Mouse (Mus musculus) forebrain, embryonic 11.5 days (tissue): ENCODE measurements around the gene Chit1. TPM values are rescaled to one million over a fixed set of nuclear protein-coding genes. Genes with fewer than 3 reads are reported as not detected.

Experiments
- ATAC-seq: fragments of 200-750 bp; cut with Nextera tagmentation; replicated peaks from 2 replicates; pipeline ENCODE4 v1.8.0; 2017; ENCODE audit warnings: moderate TSS enrichment; ENCODE audit not compliant: low FRiP score
- DNase-seq: peaks from one replicate; pipeline ENCODE4 v3.0.0-alpha.2; 2017; ENCODE audit warnings: low spot score
- H3K27ac ChIP-seq: fragments of 300-500 bp; sonication (generic); 2 replicates; pipeline ENCODE4 v1.5.1; 2014; ENCODE audit warnings: low read depth, low read length
- H3K27me3 ChIP-seq: fragments of 300-500 bp; sonication (generic); 2 replicates; pipeline ENCODE4 v1.6.1; 2014; ENCODE audit warnings: mild to moderate bottlenecking, low read length, mixed read lengths; ENCODE audit not compliant: control insufficient read depth, insufficient read depth
- H3K36me3 ChIP-seq: fragments of 300-500 bp; sonication (generic); 2 replicates; pipeline ENCODE4 v1.6.1; 2014; ENCODE audit warnings: mild to moderate bottlenecking, low read length, moderate library complexity, mixed read lengths; ENCODE audit not compliant: control insufficient read depth, insufficient read depth
- H3K4me1 ChIP-seq: fragments of 300-500 bp; sonication (generic); replicated peaks from 2 replicates; pipeline ENCODE4 v1.6.1; 2014; ENCODE audit warnings: low read length, mixed read lengths; ENCODE audit not compliant: control insufficient read depth, insufficient read depth
- H3K4me2 ChIP-seq: fragments of 300-500 bp; sonication (generic); 2 replicates; pipeline ENCODE4 v1.6.1; 2014; ENCODE audit warnings: low read depth, mild to moderate bottlenecking, low read length, moderate library complexity, mixed read lengths; ENCODE audit not compliant: severe bottlenecking
- H3K4me3 ChIP-seq: fragments of 300-500 bp; sonication (generic); 2 replicates; pipeline ENCODE4 v1.5.1; 2014; ENCODE audit warnings: low read depth, low read length
- H3K9ac ChIP-seq: fragments of 300-500 bp; sonication (generic); 2 replicates; pipeline ENCODE4 v1.6.1; 2014; ENCODE audit warnings: low read length
- H3K9me3 ChIP-seq: fragments of 300-500 bp; sonication (generic); 2 replicates; pipeline ENCODE4 v1.6.1; 2016; ENCODE audit warnings: low read length, mixed read lengths; ENCODE audit not compliant: control insufficient read depth
- WGBS: fragments of 180-500 bp; shearing (Covaris S2); extraction: QIAGEN DNeasy Blood & Tissue Kit; methylation state at CpG from one replicate; pipeline ENCODE4 v1.1.7; 2014; 5-methylcytosine and 5-hydroxymethylcytosine counted together
- polyA plus RNA-seq: library from polyadenylated mRNA; unstranded; fragments of >200 nt; fragmentation: Nextera tagmentation; extraction: Ambion mirVana; gene quantifications from 2 replicates; pipeline ENCODE4 v1.2.1, GENCODE M21; 2014

The Chit1 gene
- polyA plus RNA-seq, 1 experiment from 2014 or later, result not detected

GRCm38 (mm10) chr1:134067143-134067619 is 43.9 kb upstream of the Chit1 start:
- 11% methylated on average over 8 of the region's 8 CpGs for WGBS
- Histone ChIP-seq H3K4me3 (no peak overlapping the region), H3K36me3 (no peaks in the 10 kb centered on the region), H3K27ac (peak overlapping the region; percentile 37; the same call in 1 of the 2 replicates), H3K9ac (peak overlapping the region; percentile 27; the same call in 1 of the 2 replicates), H3K4me2 (no peak overlapping the region), H3K9me3 (no peaks in the 10 kb centered on the region), H3K27me3 (no peaks in the 10 kb centered on the region), H3K4me1 (peaks cover 58% of the 10 kb centered on the region)
- no peak for DNase-seq
- no peak for ATAC-seq

GRCm38 (mm10) chr1:134070099-134070669 is 40.9 kb upstream of the Chit1 start:
- DNase-seq, result no peak

DNA sequence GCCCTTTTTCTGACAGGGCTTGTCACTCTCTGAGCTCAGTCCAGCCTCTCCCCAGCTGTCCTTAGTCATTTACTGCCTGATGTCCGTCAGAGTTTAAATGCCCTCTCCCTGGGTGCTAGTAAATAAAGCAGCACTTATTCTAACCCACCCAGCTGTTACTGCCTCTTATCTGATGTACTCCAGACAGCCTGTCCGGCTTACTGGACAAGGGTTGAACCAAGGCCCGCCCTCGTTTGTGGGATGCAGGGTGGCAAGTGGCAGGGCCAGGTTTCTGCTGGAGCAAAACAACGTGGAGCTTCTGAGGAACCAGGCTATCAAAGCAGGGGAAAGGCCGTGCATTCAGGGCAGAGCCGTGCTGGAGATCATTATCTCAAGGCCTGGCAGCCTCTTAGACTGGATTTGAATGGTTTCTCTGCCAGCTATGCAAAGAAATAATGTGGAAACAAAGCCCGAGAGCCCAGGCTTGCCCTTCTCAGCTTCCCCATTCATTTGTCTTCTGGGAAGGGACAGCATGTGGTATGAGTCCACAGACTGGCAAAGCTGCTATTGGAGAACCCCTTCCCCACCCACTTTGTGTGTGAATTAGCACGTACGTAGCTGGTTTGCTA is 39.5 kb upstream of the Chit1 start:
- no peak overlapping the region for H3K9ac ChIP-seq
- peaks cover 6% of the 10 kb centered on the region; the same call in 1 of the 2 replicates for H3K36me3 ChIP-seq
- DNase-seq (no peak), ATAC-seq (peak; percentile 37)
- peak overlapping the region; percentile 77 for H3K27ac ChIP-seq
- no peaks in the 10 kb centered on the region for H3K9me3 ChIP-seq
- WGBS, result 26% methylated on average over 10 of the region's 10 CpGs
- H3K4me3 ChIP-seq, result no peak overlapping the region
- no peaks in the 10 kb centered on the region for H3K27me3 ChIP-seq
- peaks cover 38% of the 10 kb centered on the region for H3K4me1 ChIP-seq
- H3K4me2 ChIP-seq, result no peak overlapping the region

More at GRCm38 (mm10) chr1:134070099-134070669, 40.9 kb upstream of the Chit1 start:
- H3K36me3 ChIP-seq, result peaks cover 6% of the 10 kb centered on the region; the same call in 1 of the 2 replicates
- 69% methylated on average over 8 of the region's 8 CpGs for WGBS
- H3K9me3 ChIP-seq, result no peaks in the 10 kb centered on the region
- ATAC-seq, result no peak
- 0 out of 2 replicates have a peak overlapping the region, but pooled peaks have one; percentile 41 for H3K27ac ChIP-seq
- no peaks in the 10 kb centered on the region for H3K27me3 ChIP-seq
- no peak overlapping the region for H3K9ac ChIP-seq
- no peak overlapping the region for H3K4me2 ChIP-seq
- H3K4me3 ChIP-seq, result no peak overlapping the region
- peaks cover 46% of the 10 kb centered on the region for H3K4me1 ChIP-seq

- no peaks in the 10 kb centered on the region for H3K27me3 ChIP-seq
- 84% methylated on average over 6 of the region's 6 CpGs for WGBS
- DNase-seq (no peak), ATAC-seq (no peak)
- H3K36me3 ChIP-seq, result peaks cover 6% of the 10 kb centered on the region; the same call in 1 of the 2 replicates
- no peak overlapping the region for H3K4me2 ChIP-seq
- no peak overlapping the region for H3K4me3 ChIP-seq
- H3K4me1 ChIP-seq, result peaks cover 29% of the 10 kb centered on the region
- H3K9ac ChIP-seq, result no peak overlapping the region
- no peaks in the 10 kb centered on the region for H3K9me3 ChIP-seq
- peak overlapping the region; percentile 14; the same call in 1 of the 2 replicates for H3K27ac ChIP-seq
These were observed 37.9 kb upstream of the Chit1 start for GRCm38 (mm10) chr1:134073061-134073564.

- Histone ChIP-seq H3K9ac (no peak overlapping the region), H3K4me2 (no peak overlapping the region)
- 86% methylated on average over 1 of the region's 1 CpGs for WGBS
These were observed 37.4 kb upstream of the Chit1 start for GRCm38 (mm10) chr1:134073658-134074057.

DNA sequence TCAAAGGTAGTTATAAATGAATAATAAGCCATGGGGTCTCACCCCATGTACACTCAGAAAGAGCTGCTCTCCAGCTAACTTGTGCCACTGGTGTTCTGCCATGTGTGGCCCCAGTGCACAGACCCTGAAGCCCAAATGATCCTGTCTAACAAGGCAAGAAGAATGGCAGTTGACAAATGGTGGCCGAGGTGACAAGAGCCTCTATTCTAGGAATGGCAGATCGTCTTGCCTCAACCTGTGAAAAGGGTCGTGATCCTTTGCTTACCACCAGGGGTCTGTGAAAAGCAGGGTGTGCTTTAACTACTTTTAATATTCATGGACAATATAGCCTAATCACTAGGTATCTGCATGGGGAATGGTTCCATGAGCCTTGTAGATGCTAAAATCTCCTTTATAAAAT is 36.9 kb upstream of the Chit1 start:
- Histone ChIP-seq H3K9ac (no peak overlapping the region), H3K27ac (no peak overlapping the region; the same call in 1 of the 2 replicates), H3K36me3 (peaks cover 6% of the 10 kb centered on the region; the same call in 1 of the 2 replicates), H3K9me3 (no peaks in the 10 kb centered on the region), H3K27me3 (no peaks in the 10 kb centered on the region), H3K4me1 (peaks cover 29% of the 10 kb centered on the region), H3K4me2 (no peak overlapping the region), H3K4me3 (no peak overlapping the region)
- ATAC-seq (no peak), DNase-seq (no peak)
- 60% methylated on average over 3 of the region's 3 CpGs for WGBS

More at GRCm38 (mm10) chr1:134073658-134074057, 37.4 kb upstream of the Chit1 start:
- no peak for DNase-seq
- Histone ChIP-seq H3K4me1 (peaks cover 29% of the 10 kb centered on the region), H3K4me3 (no peak overlapping the region), H3K36me3 (peaks cover 6% of the 10 kb centered on the region; the same call in 1 of the 2 replicates), H3K27me3 (no peaks in the 10 kb centered on the region), H3K27ac (no peak overlapping the region), H3K9me3 (no peaks in the 10 kb centered on the region)
- no peak for ATAC-seq

DNA sequence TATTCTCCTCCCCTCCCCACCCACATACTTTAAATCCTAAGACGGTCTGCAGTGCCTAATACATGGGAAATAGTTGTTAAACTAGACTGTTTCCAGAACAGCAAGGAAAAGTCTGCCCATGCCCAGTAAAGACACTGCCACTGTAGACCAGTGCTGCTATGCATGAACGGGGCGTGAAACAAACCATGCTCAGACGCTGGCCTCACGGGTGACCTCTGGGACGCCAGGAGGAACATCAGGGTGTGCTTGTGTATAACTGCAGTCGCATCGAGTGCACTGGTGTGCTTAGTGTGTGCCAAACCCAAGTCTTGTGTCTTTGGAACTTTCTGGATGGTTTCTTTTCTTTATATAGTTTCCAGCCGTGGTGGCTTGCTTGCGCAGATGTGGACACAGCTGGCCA is 36.4 kb upstream of the Chit1 start:
- Histone ChIP-seq H3K9me3 (no peaks in the 10 kb centered on the region), H3K9ac (no peak overlapping the region), H3K4me2 (no peak overlapping the region; the same call in 1 of the 2 replicates), H3K36me3 (peaks cover 6% of the 10 kb centered on the region; the same call in 1 of the 2 replicates), H3K27ac (no peak overlapping the region), H3K27me3 (no peaks in the 10 kb centered on the region), H3K4me1 (peaks cover 29% of the 10 kb centered on the region), H3K4me3 (no peak overlapping the region)
- ATAC-seq (no peak), DNase-seq (no peak)
- WGBS, result 87% methylated on average over 10 of the region's 10 CpGs

DNA sequence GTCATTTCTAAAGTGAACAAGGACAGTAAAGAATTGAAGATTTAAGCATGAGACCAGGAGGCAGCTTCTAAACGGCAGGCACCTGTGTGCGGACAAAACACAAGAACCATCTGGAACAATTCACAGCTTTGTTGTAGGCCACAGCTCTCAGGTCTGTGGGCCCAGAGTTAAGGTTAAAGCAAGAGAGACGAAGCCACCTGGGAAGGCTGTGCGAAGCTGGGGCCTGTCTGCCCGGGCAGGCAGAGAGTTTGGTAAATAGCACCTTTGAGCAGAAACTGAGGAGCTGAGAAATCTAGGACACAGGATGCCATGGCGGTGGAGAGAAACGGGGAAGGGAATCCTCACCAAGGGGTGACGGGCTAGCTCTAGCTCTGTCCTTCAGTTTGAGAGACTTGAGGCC is 35.5 kb upstream of the Chit1 start:
- Histone ChIP-seq H3K4me2 (peak overlapping the region; percentile 61), H3K4me1 (peaks cover 25% of the 10 kb centered on the region), H3K36me3 (peaks cover 6% of the 10 kb centered on the region; the same call in 1 of the 2 replicates), H3K27me3 (no peaks in the 10 kb centered on the region), H3K27ac (no peak overlapping the region), H3K4me3 (peak overlapping the region; percentile 74), H3K9me3 (no peaks in the 10 kb centered on the region), H3K9ac (no peak overlapping the region)
- ATAC-seq, result no peak
- 91% methylated on average over 8 of the region's 8 CpGs for WGBS
- DNase-seq, result no peak
